Mouse (Mus musculus) adrenal gland, postnatal 4 days (tissue): Measurements from ENCODE around the gene Jak2. TPM values are rescaled to one million over a fixed set of nuclear protein-coding genes. Genes with fewer than 3 reads are reported as not detected.

ENCODE experiments used
- DNase-seq, 2 experiments: peaks; one replicate each; pipeline ENCODE4 v3.0.0; 2021 to 2022; ENCODE audit warnings: low spot score in 2 of 2, mixed read lengths in 2 of 2
- long read RNA-seq, 2 experiments: library from polyadenylated mRNA; stranded (forward); transcript quantifications; one replicate each; pipeline ENCODE4 v2.0.0; 2021
- total RNA-seq, 2 experiments: library from RNA; stranded (reverse); gene quantifications; 2 replicates each; pipeline ENCODE4 v1.2.3; 2021

The Jak2 gene
- total RNA-seq = 10 to 100 TPM; 25.6 to 25.9 TPM
- long read RNA-seq, experiment 1, full-length matches to known transcripts = 3 of 3 reads
- long read RNA-seq, experiment 1, partial matches to known transcripts = 0 of 3 reads
- long read RNA-seq, experiment 1, other reads (novel, unspliced or antisense) = 0 of 3 reads
- long read RNA-seq, experiment 2, full-length matches to known transcripts = 14 of 24 reads
- long read RNA-seq, experiment 2, partial matches to known transcripts = 7 of 24 reads
- long read RNA-seq, experiment 2, other reads (novel, unspliced or antisense) = 3 of 24 reads

DNA sequence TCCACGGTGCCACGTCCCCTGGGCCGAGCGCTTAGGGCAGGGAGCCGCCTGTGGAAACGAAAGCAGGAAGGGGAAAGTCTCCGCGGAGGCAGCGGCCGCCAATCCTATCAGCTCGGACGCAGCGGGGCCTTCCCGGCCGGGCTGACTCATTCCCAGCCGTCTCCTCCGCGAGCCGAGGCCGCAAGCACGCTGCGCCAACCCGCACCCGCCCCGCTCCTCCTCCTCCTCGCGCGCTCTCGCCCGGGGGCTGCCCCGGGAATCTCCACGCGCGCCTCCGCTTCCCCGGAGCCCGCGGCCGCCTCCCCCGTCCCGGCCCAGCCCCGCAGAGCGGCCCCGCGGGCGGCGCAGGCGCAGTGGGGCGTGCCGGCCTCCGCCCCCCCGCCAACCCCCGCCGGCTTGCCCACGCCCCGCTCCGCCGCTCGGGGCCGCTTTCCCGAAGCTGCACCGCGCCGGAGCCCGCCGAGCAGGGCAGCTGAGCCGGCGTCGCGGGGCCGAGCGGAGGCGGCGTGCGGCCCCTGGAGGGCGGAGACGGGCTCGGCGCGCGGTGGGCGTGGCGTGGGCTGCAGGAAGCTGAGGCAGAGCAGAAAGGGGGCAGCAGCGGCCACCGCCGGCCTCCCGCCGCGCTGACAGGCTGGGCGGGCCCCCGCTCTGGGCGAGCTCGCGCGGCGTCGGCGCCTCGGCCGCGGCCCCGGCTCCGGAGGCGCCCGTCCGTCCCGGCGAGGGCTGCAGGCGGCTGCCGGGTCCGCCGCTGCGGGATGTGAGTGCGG lies at the start of gene Jak2:
TSS of gene Jak2 (plus strand) at position 638 of the 767 bp plus-strand sequence.
- DNase-seq = peak; percentile 81 to 86

DNA sequence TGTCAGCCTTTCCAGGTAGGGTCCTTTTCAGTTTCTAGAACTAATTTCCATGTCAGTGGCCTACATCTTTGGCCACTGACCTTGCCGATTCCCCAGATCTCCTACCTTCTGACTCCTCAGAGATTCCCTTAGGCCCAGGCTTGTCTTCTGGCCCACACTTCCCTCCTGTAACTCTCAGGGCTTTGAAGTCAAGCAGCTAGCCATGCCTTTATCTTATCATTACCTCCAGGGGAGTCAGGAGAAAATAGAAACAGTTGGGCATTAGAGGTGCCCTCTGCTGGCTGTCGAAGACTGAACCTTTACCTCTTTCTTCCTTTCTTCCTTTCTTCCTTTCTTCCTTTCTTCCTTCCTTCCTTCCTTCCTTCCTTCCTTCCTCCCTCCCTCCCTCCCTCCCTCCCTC lies 48.3 kb upstream of the Jak2 start:
- no peak for DNase-seq

DNA sequence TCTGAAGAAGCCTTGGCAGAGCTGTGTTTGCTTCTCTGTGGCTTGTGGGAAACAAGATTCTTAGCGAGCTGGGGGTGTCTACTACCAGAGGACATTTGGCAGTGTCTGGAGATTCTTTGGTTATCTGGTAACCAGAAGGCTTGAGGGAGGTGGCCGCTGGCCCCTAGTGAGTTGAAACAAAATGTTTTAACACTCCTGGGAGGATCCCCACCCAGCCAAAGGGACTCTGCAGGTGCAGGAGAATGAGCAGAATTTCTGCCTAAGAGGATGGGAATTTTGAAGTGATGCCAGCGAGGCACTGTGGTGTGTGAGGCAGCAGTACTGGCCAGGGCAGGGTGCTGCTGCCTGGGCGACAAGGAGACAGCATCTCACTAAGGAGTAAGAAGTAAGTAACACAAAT lies 47.0 kb upstream of the Jak2 start:
- no peak for DNase-seq

DNA sequence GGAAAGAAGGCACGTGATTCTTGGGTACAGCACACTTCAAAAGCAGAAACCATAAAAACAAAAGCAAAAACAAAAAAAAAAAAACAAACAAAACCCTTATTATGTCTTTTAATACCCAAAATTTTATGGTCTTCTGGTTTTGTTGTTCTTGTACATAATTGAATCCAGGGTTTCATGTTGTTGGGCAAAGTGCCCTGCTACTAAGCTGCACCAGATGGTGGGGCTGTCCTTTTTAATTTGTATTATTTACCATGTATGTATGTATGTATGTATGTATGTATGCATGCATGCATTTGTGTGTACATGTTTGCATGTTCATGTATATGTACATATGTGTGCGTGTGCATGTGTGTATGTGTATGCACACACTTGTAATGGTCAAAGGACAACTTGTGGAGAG lies 46.4 kb upstream of the Jak2 start:
- no peak for DNase-seq

DNA sequence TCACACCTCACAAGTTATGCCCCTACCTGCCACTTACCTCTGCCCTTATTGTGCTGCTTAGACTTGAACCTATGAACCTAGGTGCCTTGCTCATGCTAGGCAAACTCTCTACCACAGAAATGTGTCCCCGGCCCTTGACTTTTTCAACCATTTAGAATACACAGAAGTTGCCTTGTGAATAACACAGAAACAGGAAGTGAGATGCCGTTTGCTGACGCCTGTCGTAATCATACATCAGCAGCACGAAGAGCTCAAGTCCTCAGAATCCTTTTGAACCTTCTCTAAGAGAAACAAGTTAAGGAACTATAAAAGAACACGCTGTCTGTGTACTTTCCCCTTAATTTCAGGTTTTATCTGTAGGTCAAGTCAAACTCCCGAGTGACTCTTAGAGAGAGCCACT lies 41.7 kb upstream of the Jak2 start:
- no peak for DNase-seq

DNA sequence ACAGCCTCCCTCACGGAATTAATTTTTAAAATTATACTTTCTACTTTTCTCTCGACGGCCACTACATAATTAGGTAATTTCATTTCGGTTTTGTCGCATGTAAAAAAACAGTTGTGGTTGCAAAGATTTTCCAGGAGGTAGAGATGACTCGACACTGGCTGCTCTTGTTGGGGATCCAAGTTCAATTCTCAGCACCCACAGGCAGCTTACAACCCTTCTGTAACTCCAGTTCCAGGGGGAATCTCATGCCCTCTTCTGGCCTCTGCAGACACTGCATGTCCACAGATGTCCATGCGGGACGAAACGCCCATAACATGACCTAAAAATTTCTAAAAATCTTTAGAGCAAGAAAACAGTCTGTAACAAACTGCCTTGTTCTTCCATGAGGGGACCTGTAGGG lies 41.3 kb upstream of the Jak2 start:
- DNase-seq = no peak

DNA sequence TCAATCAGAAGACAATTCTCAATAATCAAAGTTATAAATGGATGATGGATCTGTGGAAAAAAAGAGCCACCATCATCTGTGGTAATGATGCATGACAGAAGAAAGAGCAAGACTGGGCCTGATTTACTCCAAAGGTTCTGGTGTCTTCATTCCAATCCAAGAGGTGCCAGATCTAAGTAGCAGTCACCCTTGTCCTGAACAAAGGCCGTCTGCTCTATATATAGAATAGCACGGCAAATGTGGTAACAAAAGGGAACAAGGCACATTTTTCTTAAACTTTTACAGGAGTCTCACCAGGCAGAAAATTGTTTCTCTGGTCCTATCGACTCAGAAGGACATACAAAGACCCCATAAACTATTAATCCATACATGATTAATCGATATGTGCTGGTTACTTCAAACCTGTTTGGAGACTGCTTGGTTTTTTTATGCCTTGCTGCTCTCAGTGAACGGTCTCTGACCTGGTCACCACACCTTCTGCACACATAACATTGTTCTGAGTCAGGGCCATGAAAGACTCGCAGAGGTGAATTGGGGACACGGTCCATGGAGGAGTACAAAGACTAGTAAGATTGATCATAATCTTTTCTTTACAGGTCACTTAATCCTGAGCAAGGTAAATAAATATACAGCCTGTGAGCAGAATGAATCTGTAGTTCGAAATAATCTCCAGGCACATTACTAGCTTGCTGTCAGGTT lies 35.7 kb upstream of the Jak2 start:
- DNase-seq = no peak

DNA sequence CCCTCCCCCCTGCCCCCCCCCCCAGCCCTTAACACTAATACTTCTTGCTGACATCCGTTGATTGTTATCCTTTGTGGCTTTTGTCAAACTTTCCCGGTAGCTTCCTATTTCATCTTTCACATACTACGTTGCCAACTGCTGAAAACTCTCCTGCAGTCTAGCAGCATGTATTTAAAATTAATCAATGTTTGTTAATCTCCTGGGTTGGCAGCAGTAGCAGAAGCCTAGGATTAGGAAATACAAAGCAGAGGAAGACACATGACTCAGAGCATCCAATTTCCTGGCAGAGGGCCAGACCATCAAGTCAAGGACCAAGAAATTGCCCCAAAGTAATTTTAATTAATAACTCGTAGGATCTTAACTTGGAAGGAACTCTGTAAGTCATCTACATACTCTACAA lies 29.8 kb upstream of the Jak2 start:
- no peak for DNase-seq

DNA sequence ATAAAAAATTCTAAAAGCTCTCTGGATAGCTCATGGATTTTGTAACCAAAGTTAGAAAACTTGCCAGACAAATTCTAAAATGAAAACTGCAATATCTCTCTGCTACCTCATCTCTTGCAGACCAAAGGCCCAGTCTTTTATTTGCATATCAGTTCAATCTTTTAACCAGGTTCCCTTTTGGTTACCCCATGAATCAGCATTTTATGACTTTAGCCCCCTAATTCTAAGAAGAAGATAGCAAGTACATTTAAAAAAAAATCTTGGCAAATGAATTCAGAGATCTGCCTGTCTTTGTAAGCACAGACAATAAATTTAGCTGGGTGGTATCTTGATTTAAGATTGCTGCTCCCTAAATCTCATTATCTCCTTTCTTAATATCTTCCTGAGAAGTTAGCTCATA lies 26.7 kb upstream of the Jak2 start:
- DNase-seq = no peak

DNA sequence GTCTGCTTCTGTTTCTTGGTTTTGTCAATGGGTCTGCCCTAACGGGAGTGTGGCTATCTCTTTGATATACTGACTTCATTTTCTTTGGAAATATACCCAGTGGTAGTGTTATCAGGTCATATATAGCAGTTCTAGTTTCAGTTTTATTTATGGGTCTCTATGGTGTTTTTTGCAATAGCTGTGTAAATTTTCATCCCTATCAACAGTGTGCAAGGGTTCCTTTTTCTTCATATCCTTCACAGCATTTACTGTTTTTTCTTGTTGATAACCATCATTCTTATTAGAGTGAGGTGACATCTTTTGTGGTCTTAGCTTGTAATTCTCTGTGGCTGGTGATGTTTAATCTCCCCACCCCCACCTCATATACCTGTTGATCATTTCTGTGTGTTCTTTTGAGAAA lies 24.6 kb upstream of the Jak2 start:
- DNase-seq = no peak

DNA sequence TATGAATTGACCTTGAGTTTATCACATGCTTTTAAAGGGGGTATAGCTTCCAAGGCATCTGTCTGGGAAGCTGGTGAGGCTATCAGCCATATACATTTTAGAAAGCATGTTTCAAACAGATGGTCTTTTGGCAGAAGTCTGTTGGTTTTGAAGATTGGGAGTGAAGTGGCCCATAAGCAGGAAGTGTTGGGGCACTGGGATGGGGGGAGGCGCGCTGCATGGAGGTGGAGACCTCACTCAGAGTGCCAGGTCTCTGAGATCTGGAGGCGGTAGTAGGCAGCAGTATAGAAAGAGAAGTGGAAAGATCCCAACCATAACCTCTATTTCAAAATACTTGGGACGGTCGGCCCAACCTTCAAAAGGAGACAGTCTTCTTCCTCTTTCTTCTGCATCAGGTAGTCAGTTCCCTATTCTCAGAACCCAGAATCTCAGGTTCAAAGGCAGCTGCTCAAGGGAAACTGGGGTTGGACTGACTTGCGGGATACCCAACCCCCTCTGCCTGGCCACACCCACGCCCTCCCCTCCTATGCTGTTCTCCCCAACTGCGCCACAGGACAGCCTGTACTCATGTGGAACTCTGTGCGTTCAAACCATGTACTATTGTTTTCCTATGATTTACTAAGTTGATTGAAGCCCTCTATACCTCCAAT lies 23.6 kb upstream of the Jak2 start:
- no peak for DNase-seq

DNA sequence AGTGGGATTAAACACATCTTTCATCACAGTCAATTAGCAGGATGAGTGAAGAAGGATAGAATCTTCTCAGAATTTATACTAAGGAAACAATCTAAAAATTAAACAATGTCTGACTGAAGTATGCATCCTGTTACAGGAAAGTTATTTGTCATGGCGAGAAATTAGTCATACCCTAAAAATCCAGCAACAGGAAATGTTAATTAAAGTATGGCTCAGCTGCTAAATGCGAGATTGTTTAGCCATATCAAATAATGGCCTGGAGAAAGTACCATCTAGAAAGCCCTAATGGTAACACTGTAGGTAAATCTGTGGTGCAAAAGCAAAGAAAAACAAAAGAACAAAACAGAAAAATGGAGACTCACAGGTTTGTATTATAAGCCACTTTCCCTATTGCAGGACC lies 22.6 kb upstream of the Jak2 start:
- DNase-seq = no peak

DNA sequence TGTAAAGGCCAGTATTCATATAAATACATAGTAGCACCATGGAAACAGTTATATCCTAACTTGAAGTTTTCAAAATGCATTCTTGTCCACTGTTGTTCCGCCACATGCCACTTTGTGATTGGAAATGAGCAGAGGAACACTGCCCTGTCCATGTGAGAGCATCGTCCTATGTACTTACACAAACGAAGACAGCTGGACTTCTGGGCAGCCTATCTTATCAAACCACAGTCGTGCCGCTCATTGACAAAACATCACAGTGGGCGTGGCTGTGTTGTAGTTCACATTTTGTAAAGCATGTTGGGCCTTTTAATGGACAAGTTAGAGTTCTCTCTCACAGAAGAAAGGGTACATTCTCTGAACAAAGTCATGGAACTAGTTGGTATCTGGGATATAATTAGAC lies 18.9 kb upstream of the Jak2 start:
- DNase-seq = no peak

DNA sequence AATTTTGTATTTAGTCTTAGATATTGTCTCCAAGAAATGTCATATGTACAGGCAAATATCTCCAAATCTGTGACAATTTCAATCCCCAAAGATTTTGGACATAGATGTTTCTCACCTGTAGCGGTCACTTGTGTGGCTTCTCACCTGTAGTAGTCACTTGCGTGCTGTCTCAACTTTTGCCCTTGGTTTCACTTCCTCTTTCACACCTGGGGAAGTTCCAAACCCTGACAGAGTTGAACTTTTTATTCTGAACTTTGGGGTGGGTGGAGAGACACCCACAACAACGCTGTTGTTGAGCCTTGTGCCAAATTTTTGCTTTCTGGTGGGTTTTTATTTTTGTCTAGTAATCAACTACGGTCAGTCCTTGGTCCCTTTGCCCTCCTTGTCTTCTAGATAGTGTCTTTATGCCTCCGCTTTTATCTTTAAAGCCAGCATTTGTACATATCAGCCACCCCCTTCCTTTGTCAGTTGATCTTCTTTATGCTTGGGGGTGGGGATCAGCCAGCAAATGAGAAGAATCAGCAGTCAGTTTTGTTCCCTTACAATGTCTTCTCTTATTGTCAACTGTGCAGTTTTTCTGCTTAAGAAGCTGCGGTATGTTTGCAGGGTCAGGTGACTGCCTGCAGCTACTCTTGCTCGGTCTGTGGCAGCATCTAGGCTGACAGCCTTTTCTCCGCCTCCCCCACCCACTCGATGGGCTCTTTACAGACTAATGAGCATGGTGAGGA lies 14.8 kb upstream of the Jak2 start:
- DNase-seq = no peak

DNA sequence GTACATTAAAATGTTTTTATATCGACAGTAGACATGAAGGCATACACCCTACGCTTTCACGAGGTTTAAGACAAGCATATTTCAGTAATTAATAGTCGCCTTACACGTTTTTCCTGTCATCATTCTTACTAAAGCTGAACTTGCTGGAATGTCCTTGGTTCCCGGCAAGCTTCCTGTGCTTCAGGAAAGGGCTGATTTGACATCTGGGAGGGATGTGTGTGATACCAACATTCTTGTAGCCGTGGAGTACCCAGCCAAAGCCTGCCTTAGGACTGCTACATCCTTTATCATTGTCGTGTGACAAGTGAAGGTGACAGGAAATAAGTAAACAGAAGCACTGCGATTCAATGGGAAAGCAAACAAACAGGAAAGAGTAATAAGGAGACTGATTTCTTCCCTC lies 13.5 kb upstream of the Jak2 start:
- DNase-seq = no peak

DNA sequence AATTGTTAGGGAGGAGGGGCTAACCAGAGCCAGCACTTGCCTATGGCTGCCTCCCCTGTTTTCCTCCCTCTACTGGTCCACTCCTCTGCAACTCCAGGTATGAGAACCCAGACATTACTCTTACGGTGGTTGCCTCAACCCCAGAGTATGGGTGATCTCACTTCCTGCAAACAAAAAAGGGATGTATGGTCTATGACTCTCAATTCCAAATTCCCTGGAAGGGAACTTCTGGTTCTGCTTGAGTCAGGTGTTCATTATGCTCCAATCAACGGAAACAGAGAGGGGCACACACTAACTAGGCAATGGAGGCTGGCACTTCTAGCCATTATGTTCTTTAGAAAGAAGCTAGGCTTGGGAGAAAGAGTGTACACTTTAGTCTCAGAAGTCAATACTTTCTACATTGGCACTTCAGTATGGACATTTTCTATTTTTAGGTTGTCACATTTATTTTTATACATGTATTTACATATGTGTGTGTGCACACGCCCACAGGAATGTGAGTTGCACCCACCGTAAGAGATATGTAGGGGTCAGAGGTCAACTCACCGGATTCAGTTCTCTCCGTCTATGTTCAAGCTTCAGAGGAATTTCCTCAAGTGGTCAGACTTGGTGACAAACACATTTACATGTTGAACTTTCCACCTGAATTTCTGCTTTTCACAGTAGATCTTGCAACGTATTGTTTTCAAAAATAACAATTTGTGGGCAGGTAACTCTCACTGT lies 12.0 kb upstream of the Jak2 start:
- DNase-seq = no peak

DNA sequence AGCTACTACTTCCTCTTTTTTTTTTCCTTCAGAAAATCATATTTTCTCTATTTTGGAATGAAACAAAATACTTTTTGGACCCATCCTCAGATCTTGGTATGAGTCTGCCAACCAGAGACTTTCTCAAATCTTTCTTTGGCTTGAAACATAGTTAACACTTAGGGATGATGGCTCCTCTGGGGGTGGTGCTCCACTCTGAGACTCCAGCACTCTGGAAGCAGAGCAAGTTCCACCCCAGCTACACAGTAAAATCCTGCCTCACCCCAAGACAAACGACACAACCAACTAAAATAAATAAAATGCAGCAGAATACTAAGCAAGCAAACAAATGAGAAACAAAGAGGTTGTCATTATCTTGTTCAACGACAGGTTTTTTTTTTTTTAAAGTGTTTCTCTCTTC lies 11.0 kb upstream of the Jak2 start:
- DNase-seq = no peak

DNA sequence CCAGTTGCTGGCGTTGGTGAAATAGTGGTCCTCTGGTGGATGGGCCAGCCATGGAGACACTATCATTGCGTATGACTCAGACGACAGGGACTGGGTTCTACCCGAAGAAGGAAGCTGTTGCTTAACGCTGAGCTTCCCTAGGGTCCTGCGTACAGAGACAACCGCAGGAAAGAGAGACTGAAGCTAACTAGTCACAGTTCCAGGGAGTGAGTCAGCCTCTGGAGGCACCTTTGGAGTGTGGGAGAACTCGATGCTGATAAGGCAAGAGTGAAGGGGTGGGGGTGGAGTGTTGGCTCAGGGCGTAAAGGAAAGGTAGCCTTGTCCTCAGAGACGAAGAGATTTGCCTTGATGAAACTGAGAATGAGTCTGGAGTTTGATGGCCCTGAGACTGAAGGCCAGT lies 10.0 kb upstream of the Jak2 start:
- DNase-seq = no peak

DNA sequence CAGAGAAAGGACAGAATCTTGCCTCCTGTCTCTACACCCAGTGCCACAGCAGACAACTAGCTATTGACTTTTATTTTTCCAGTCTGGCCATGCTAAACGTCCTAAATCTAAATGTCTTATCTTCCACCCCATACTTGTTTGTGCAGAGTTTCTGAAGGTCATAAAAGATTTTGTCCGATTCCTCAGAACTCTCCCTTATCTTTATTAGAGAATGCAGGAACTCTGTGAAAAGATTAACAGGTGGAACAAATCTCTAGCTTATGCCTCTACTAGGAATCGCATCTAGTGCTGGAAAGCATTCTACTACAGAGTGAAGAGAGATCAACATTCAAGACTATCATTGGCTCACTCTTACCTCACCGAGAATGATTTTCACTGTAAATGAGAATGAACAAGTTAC lies 1.7 kb upstream of the Jak2 start:
- DNase-seq = no peak

DNA sequence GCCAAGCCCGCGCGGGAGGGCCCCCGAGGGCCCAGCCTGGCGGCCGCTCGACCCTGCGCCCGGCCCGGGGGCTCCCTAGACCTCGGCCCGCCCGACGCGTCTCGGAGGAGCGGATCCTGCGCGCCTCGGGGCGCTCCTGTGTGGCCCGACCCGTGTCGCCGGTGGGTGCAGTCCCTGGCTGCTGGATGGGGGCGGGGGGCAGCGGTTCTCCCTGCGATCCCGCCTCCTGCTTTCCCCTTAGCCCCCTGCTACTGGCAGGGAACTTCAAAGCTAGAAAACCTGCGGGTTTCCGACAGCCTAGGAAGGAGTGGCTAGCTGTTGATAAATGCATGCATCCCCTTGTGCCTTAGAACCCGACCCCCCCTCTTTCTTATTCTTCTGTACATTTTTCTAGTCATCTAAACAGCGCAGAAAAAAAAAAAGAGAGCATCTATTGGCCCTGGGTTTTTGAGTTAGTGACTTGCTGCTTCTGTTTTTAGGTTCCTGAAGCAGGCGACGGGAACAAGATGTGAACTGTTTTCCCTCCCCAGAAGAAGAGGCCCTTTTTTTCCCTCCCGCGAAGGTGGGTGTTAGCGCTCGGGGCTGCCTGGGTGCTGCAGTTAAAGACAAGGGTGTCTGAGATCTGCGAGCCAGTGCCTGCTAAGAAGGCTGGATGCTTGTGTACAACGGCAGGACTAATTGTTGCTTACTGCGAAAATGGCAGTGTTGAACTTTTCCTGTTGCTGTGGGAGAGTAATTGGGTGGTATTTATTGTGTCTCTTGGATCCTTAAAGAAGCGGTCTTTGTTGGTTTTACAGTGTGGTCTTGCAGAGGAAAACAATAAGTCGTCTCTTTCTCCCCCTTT lies 552 bp downstream of the Jak2 start:
- peak in 1 of 2 experiments; percentile 18 for DNase-seq
